8 mouse cellular contexts compared by ENCODE assay signal in the genomic region with DNA sequence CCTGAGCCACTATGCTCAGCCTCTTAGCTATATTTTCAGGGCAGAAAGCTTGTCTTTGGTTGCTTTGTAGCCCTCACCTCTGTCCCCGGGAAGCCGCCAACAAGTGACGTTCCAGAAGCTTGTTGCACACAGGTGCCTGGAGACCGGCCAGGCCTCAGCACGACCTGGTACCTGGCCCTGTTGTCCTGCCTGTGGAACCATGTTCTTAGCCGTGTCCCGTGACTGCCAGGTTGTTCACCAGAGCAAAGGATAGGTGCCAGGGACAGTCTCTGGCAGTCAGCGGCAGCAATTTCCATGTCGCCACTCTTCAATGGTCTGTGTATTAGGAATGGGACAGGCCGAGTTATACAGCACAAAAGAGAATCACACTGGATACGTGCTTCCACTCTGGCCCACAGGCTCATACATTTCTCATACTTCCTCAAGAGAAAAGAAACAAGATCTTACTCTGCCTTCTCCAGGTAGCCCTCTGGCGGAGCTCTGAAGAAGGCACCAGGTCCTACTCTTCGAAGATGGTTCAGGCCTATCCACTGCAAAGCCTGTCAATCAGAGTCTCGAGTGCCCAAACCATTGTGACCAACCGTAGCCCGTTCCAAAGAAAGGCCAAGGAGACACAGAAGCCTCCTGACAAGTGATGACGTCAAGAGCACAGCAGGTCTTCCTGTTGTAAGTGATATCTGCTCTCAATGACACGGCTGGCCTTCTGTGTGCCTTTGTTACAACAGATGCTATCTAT. TPM values are rescaled to one million over a fixed set of nuclear protein-coding genes. Genes with fewer than 3 reads are reported as not detected.
A peak's percentile ranks its signal among the peaks of the same experiment; 100 is the strongest.
DNase-seq lines count a peak whose midpoint lies in the region; ATAC-seq and TF ChIP-seq lines count a peak whose summit lies in the region.
"Had no signal": no experiment of that assay in that cellular context is flagged by ENCODE, and none has a peak within 500 bp of the region (broad histone marks: within the 10 kb centered on the region; RNA-seq: fewer than 3 reads in every experiment).

No protein-coding gene starts in this region.

- H3K4me3 ChIP-seq in kidney, adult 2 months (ENCODE audit: insufficient read depth, low read depth, low read length): no peak overlapping the region
- H3K4me3 ChIP-seq in kidney, embryonic 14.5 days (ENCODE audit: low read length): no peak overlapping the region
- H3K4me3 ChIP-seq in liver, embryonic 11.5 days (ENCODE audit: low read depth, low read length): no peak overlapping the region
- H3K4me3 ChIP-seq: neural tube, embryonic 13.5 days had no signal

- peak overlapping the region; percentile 2; the same call in 1 of the 2 replicates for H3K27ac ChIP-seq in kidney, adult 2 months (ENCODE audit: insufficient read depth, low read depth, low read length)
- H3K27ac ChIP-seq in kidney, embryonic 14.5 days (ENCODE audit: low read depth, low read length): no peak overlapping the region
- H3K27ac ChIP-seq in liver, embryonic 11.5 days (ENCODE audit: low read depth, low read length): peak overlapping the region; percentile 67; the same call in 1 of the 2 replicates
- H3K27ac ChIP-seq: neural tube, embryonic 13.5 days had no signal

- no peak for TF ChIP-seq CTCF in kidney, adult 2 months (conservative IDR thresholded peaks at IDR 0.05; ENCODE audit: insufficient read depth, insufficient read length, low read depth, low read length)
- TF ChIP-seq CTCF in brain, embryonic 14.5 days (IDR thresholded peaks at IDR 0.05; ENCODE audit: borderline replicate concordance, extremely low read depth, insufficient read depth, insufficient read length): no peak

- ATAC-seq in kidney, embryonic 14.5 days (ENCODE audit: low FRiP score, low TSS enrichment): no peak
- ATAC-seq in liver, embryonic 11.5 days (replicated peaks; ENCODE audit: low FRiP score): no peak
- ATAC-seq in erythroid progenitor cell, adult 5-6 weeks (replicated peaks; ENCODE audit: low FRiP score, poor library complexity, severe bottlenecking): no peak

- no peaks in the 10 kb centered on the region for H3K9me3 ChIP-seq in kidney, embryonic 14.5 days (ENCODE audit: control insufficient read depth, low read length)
- H3K9me3 ChIP-seq in liver, embryonic 11.5 days (ENCODE audit: control insufficient read depth, low read length): no peaks in the 10 kb centered on the region
- H3K9me3 ChIP-seq: neural tube, embryonic 13.5 days had no signal

- H3K9ac ChIP-seq in kidney, embryonic 14.5 days (ENCODE audit: low read depth, low read length): no peak overlapping the region
- no peak overlapping the region for H3K9ac ChIP-seq in liver, embryonic 11.5 days (ENCODE audit: low read depth, low read length)
- H3K9ac ChIP-seq: neural tube, embryonic 13.5 days had no signal

- no peaks in the 10 kb centered on the region for H3K36me3 ChIP-seq in kidney, adult 2 months (ENCODE audit: control insufficient read depth, insufficient read depth, low read length)
- no peaks in the 10 kb centered on the region for H3K36me3 ChIP-seq in kidney, embryonic 14.5 days (ENCODE audit: control insufficient read depth, insufficient read depth, low read length)
- H3K36me3 ChIP-seq in liver, embryonic 11.5 days (ENCODE audit: control insufficient read depth, insufficient read depth, low read length): peaks cover 5% of the 10 kb centered on the region; the same call in 1 of the 2 replicates
- H3K36me3 ChIP-seq: neural tube, embryonic 13.5 days had no signal

- H3K4me2 ChIP-seq in kidney, embryonic 14.5 days (replicated peaks; ENCODE audit: low read depth, low read length): no peak overlapping the region
- 0 out of 2 replicates have a peak overlapping the region, but pooled peaks have one; percentile 11 for H3K4me2 ChIP-seq in liver, embryonic 11.5 days
- H3K4me2 ChIP-seq: neural tube, embryonic 13.5 days had no signal

- H3K27me3 ChIP-seq in kidney, adult 2 months (replicated peaks; ENCODE audit: control insufficient read depth, insufficient read depth, low read length): no peaks in the 10 kb centered on the region
- no peaks in the 10 kb centered on the region for H3K27me3 ChIP-seq in kidney, embryonic 14.5 days (ENCODE audit: control insufficient read depth, insufficient read depth, low read length)
- H3K27me3 ChIP-seq in liver, embryonic 11.5 days (replicated peaks; ENCODE audit: control insufficient read depth, insufficient read depth, low read length): no peaks in the 10 kb centered on the region
- H3K27me3 ChIP-seq: neural tube, embryonic 13.5 days had no signal

- peak; percentile 45 for DNase-seq in kidney, adult 2 months
- DNase-seq in MN1 (ENCODE audit: low spot score): peak; percentile 21
- peak; percentile 18 for DNase-seq in brain, embryonic 14.5 days (ENCODE audit: low read depth)
- DNase-seq in liver, embryonic 11.5 days (ENCODE audit: low spot score): no peak
- no peak for DNase-seq in spleen, postnatal 36 days (ENCODE audit: low spot score in 2 of 2)

- H3K4me1 ChIP-seq in kidney, adult 2 months (ENCODE audit: control insufficient read depth, insufficient read depth, low read length): peaks cover 8% of the 10 kb centered on the region
- peaks cover 23% of the 10 kb centered on the region for H3K4me1 ChIP-seq in kidney, embryonic 14.5 days (ENCODE audit: control insufficient read depth, insufficient read depth, low read length)
- H3K4me1 ChIP-seq in liver, embryonic 11.5 days (replicated peaks; ENCODE audit: control insufficient read depth, insufficient read depth, low read length): peaks cover 79% of the 10 kb centered on the region

- TF ChIP-seq POLR2A in kidney, adult 2 months (IDR thresholded peaks at IDR 0.05; ENCODE audit: low read depth, low read length): no peak
- no peak for TF ChIP-seq POLR2A in brain, embryonic 14.5 days (IDR thresholded peaks at IDR 0.05; ENCODE audit: borderline replicate concordance, extremely low read depth, insufficient read depth, insufficient read length, poor library complexity, severe bottlenecking)

- 68% methylated on average over 18 of the region's 18 CpGs for WGBS in kidney, adult 2 months
- WGBS in kidney, embryonic 14.5 days: 72% methylated on average over 18 of the region's 18 CpGs
- WGBS in liver, embryonic 11.5 days: 68% methylated on average over 18 of the region's 18 CpGs

RNA-seq across cellular contexts. Expression of a gene that starts 39.1 kb away (rescaled TPM):
- 17.3 and 19.8 TPM in 2 replicates for polyA plus RNA-seq in kidney, adult 2 months (2012; rRNA removed)
- 5.1 and 7.0 TPM in 2 replicates for polyA plus RNA-seq in kidney, embryonic 14.5 days (2014; fragmentation: Nextera tagmentation; extraction: Ambion mirVana)
- polyA plus RNA-seq in brain, embryonic 14.5 days (2012; rRNA removed): 51.9 and 61.2 TPM in 2 replicates
- polyA plus RNA-seq in liver, embryonic 11.5 days (2014; fragmentation: Nextera tagmentation; extraction: Ambion mirVana): 5.1 and 5.9 TPM in 2 replicates
- total RNA-seq in erythroid progenitor cell, adult 5-6 weeks (2015; ENCODE audit: low replicate concordance): 0.42 and 2.5 TPM in 2 replicates
- total RNA-seq in erythroid progenitor cell, adult 5-6 weeks (2017; ENCODE audit: low replicate concordance): 0.51 and 0.76 TPM in 2 replicates

Comparison
In these comparisons a context has a peak if more than half of its experiments do, and no peak if none do; other contexts are left out.
1. DNase-seq: peak in kidney, adult 2 months (single experiment), MN1 (single experiment) and brain, embryonic 14.5 days (single experiment); none in liver, embryonic 11.5 days (single experiment) and spleen, postnatal 36 days (0 of 2).